Mouse (Mus musculus) T-cell, adult 66 days (primary cell): ENCODE measurements around the gene Smim17. TPM values are rescaled to one million over a fixed set of nuclear protein-coding genes. Genes with fewer than 3 reads are reported as not detected.

ENCODE experiments used
- total RNA-seq, 2 experiments: library from RNA; stranded (reverse); gene quantifications; 3 replicates in 1 of 2; 4 replicates in 1 of 2; pipeline ENCODE4 v1.2.4; 2023

Smim17 gene
- total RNA-seq = not detected

GRCm38 (mm10) chr7:6397996-6398975, at the start of gene Smim17:
TSS of gene Smim17 (plus strand) at chr7:6398715.

GRCm38 (mm10) chr7:6363047-6363488, 35.4 kb upstream of the Smim17 start, which contains the start of gene Zfp78:
TSS of gene Zfp78 (plus strand) at chr7:6363280.

GRCm38 (mm10) chr7:6383044-6383455, 15.5 kb upstream of the Smim17 start, which contains the start of gene Zfp28:
TSS of gene Zfp28 (plus strand) at chr7:6383295.

GRCm38 (mm10) chr7:6410043-6410442, 11.5 kb downstream of the Smim17 start, which contains the start of gene Gm20715:
TSS of gene Gm20715 (plus strand) at chr7:6410277.

GRCm38 (mm10) chr7:6438388-6438787, 39.9 kb downstream of the Smim17 start, which contains the start of gene Olfr1344:
TSS of gene Olfr1344 (plus strand) at chr7:6438688.

GRCm38 (mm10) chr7:6455868-6456267, 57.4 kb downstream of the Smim17 start, which contains the start of gene Olfr1336:
TSS of gene Olfr1336 (plus strand) at chr7:6456168.

GRCm38 (mm10) chr7:6466951-6467350, 68.4 kb downstream of the Smim17 start, which contains the start of gene Olfr1346:
TSS of gene Olfr1346 (plus strand) at chr7:6467101.

Other genes starting within 250 kb of the Smim17 start
- 10 to 100 TPM; 26.3 to 35.3 TPM for gene Zfp787, start 242.7 kb upstream of the Smim17 start, total RNA-seq
- 10 to 100 TPM; 29.4 to 32.8 TPM for gene Zfp444, start 226.5 kb upstream of the Smim17 start, total RNA-seq
- not detected for gene Galp, start 201.6 kb upstream of the Smim17 start, total RNA-seq
- not detected for gene Zscan5b, start 176.4 kb upstream of the Smim17 start, total RNA-seq
- gene Epp13, start 146.0 kb upstream of the Smim17 start, total RNA-seq = not detected
- 1 to 10 TPM; 6.7 TPM for gene Zfp667, start 112.1 kb upstream of the Smim17 start, total RNA-seq
- 1 to 10 TPM; 2.0 to 2.7 TPM for gene Zfp583, start 67.4 kb upstream of the Smim17 start, total RNA-seq
- under 1 TPM; 0.50 to 0.55 TPM for gene Gm3854, start 55.0 kb upstream of the Smim17 start, total RNA-seq
- gene Zfp78, start 35.4 kb upstream of the Smim17 start, total RNA-seq = 1 to 10 TPM; 2.2 to 3.1 TPM
- 1 to 10 TPM; 5.5 to 7.0 TPM for gene Zfp28, start 15.4 kb upstream of the Smim17 start, total RNA-seq
- gene Gm20715, start 11.6 kb downstream of the Smim17 start, total RNA-seq = under 1 TPM; 0.15 to 0.18 TPM
- gene Olfr1344, start 40.0 kb downstream of the Smim17 start, total RNA-seq = not detected
- not detected for gene Olfr1336, start 57.5 kb downstream of the Smim17 start, total RNA-seq
- gene Olfr1346, start 68.4 kb downstream of the Smim17 start, total RNA-seq = not detected
- gene Olfr5, start 88.2 kb downstream of the Smim17 start, total RNA-seq = not detected
- not detected for gene Olfr1347, start 101.0 kb downstream of the Smim17 start, total RNA-seq
- gene Olfr1348, start 110.0 kb downstream of the Smim17 start, total RNA-seq = not detected
- not detected for gene Olfr1349, start 124.2 kb downstream of the Smim17 start, total RNA-seq
- gene Olfr1350, start 166.1 kb downstream of the Smim17 start, total RNA-seq = not detected